Mouse (Mus musculus): ENCODE data around the gene Helq.

DNA sequence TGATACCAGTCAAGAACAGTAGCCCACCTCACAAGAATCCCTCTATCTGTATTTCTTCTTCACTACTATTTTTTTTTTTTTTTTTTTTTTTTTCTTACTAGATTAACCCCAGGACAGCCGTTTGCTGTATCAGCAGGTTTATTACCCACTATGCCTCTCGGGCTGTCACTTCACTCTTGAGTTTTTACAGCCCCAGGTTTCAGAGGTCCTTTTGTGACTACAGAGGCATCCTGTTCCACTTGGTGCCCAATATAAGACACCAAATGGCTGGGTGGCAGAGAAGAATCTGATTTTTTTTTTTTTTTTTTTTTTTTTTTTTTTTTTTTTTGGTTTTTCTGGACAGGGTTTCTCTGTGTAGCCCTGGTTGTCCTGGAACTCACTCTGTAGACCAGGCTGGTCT lies 48.7 kb upstream of the Helq start:
- no peak for TF ChIP-seq CTCF (IDR thresholded peaks at IDR 0.05; ENCODE audit: borderline replicate concordance, insufficient read depth, low read length)
- TF ChIP-seq POLR2A (IDR thresholded peaks at IDR 0.05; ENCODE audit: low read depth, low read length), result no peak

Measured in embryonic fibroblast, embryonic 13.5 days (primary cell).